Mouse (Mus musculus) intestine, embryonic 16.5 days (tissue): Measurements from ENCODE around the gene Olfr1424. TPM values are rescaled to one million over a fixed set of nuclear protein-coding genes. Genes with fewer than 3 reads are reported as not detected.
"Not testable (repeated sequence)": the region's sequence is repeated elsewhere in the genome, so short reads cannot be mapped to it uniquely, and the experiment has no call there.

ENCODE experiments used
- ATAC-seq: fragments of 200-750 bp; cut with Nextera tagmentation; 2 replicates; pipeline ENCODE4 v1.8.0; 2017; ENCODE audit warnings: moderate TSS enrichment, moderate library complexity
- H3K27ac ChIP-seq: fragments of 300-500 bp; sonication (generic); 2 replicates; pipeline ENCODE4 v1.5.1; 2014; ENCODE audit warnings: mild to moderate bottlenecking, low read length
- H3K27me3 ChIP-seq: fragments of 300-500 bp; sonication (generic); replicated peaks from 2 replicates; pipeline ENCODE4 v1.6.1; 2014; ENCODE audit warnings: low read length, control low read depth, mixed read lengths; ENCODE audit not compliant: control insufficient read depth, insufficient read depth
- H3K36me3 ChIP-seq: fragments of 300-500 bp; sonication (generic); 2 replicates; pipeline ENCODE4 v1.6.1; 2014; ENCODE audit warnings: low read length, control low read depth; ENCODE audit not compliant: control insufficient read depth, insufficient read depth
- H3K4me1 ChIP-seq: fragments of 300-500 bp; sonication (generic); 2 replicates; pipeline ENCODE4 v1.6.1; 2014; ENCODE audit warnings: low read length, control low read depth, mixed read lengths; ENCODE audit not compliant: control insufficient read depth, insufficient read depth
- H3K4me2 ChIP-seq: fragments of 300-500 bp; sonication (generic); 2 replicates; pipeline ENCODE4 v1.6.1; 2014; ENCODE audit warnings: low read depth, low read length, control low read depth
- H3K4me3 ChIP-seq: fragments of 300-500 bp; sonication (generic); 2 replicates; pipeline ENCODE4 v1.5.1; 2014; ENCODE audit warnings: mild to moderate bottlenecking, low read length
- H3K9ac ChIP-seq: fragments of 300-500 bp; sonication (generic); 2 replicates; pipeline ENCODE4 v1.6.1; 2014; ENCODE audit warnings: low read depth, low read length
- H3K9me3 ChIP-seq: fragments of 300-500 bp; sonication (generic); 2 replicates; pipeline ENCODE4 v1.6.1; 2016; ENCODE audit warnings: low read length, control low read depth; ENCODE audit not compliant: control insufficient read depth
- WGBS: fragments of 180-500 bp; shearing (Covaris S2); extraction: QIAGEN DNeasy Blood & Tissue Kit; methylation state at CpG from one replicate; pipeline ENCODE4 v1.1.7; 2014; 5-methylcytosine and 5-hydroxymethylcytosine counted together
- polyA plus RNA-seq: library from polyadenylated mRNA; unstranded; fragments of >200 nt; fragmentation: Nextera tagmentation; extraction: Ambion mirVana; gene quantifications from 2 replicates; pipeline ENCODE4 v1.2.1, GENCODE M21; 2015

Olfr1424 gene
- not detected in 2 replicates for polyA plus RNA-seq

DNA sequence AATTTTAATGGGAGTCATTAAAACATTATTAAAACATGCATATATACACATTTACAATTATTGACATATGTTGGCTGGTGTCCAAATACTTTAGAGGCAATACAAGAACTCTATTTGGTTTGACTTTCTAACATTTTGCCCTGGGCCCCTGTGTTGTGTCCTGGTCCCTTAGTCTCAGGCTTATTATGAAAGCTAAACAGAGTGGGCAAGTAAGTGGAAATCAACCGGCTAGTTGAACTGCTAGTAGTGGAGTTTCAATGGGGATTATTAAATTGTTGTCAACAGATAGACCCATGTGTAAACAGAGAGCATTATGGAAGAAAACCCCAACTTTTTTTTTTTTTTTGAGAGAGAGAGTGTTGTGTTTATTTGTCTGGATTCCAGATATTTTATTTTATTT is at the start of gene Olfr1424:
Gene Olfr1424 (minus strand): TSS at position 101 of the 400 bp plus-strand sequence.
- H3K9me3 ChIP-seq, ATAC-seq, H3K36me3 ChIP-seq, H3K27ac ChIP-seq, H3K4me2 ChIP-seq, H3K9ac ChIP-seq, H3K4me1 ChIP-seq, H3K4me3 ChIP-seq, H3K27me3 ChIP-seq: not testable (repeated sequence)
- 73% methylated on average over 1 of the region's 1 CpGs for WGBS

GRCm38 (mm10) chr19:12104541-12104940 is 42.1 kb upstream of the Olfr1424 start:
- H3K9ac ChIP-seq, result no peak overlapping the region
- no peak overlapping the region for H3K27ac ChIP-seq
- H3K4me3 ChIP-seq, result no peak overlapping the region
- H3K4me1 ChIP-seq, result no peaks in the 10 kb centered on the region
- 58% methylated on average over 1 of the region's 1 CpGs for whole genome bisulfite sequencing
- H3K36me3 ChIP-seq, result no peaks in the 10 kb centered on the region
- H3K4me2 ChIP-seq, result no peak overlapping the region
- no peaks in the 10 kb centered on the region for H3K27me3 ChIP-seq
- no peaks in the 10 kb centered on the region for H3K9me3 ChIP-seq
- ATAC-seq, result no peak

- WGBS, result 88% methylated on average over 2 of the region's 2 CpGs
- Histone ChIP-seq H3K36me3 (no peaks in the 10 kb centered on the region), H3K4me1 (no peaks in the 10 kb centered on the region), H3K4me3 (no peak within 1 kb of the TSS), H3K27ac (no peak within 1 kb of the TSS), H3K9ac (no peak within 1 kb of the TSS), H3K9me3 (no peaks in the 10 kb centered on the region), H3K4me2 (no peak within 1 kb of the TSS), H3K27me3 (no peaks in the 10 kb centered on the region)
- ATAC-seq, result no peak
These were observed 40.8 kb upstream of the Olfr1424 start, which contains the start of gene Olfr1427 for GRCm38 (mm10) chr19:12103234-12103633. Olfr1427 (minus strand) TSS chr19:12103334.

DNA sequence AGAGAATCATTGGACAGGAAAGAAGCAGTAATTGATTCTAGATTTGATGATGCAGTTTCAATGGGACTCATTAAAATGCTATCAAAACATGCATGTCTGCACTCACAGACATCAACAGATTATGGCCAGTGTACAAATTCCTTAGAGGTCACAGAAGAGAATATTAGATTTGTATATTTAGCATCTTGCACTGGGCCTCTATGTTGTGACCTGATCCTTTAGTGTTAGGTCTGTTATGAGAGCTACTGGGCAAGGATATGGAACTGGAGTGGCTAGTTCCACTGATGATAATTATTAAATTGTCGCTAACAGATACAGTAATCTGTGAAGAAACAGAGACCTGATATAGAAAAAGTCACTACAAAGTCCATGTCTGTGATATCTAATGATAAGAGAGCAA is 29.4 kb upstream of the Olfr1424 start, which contains the start of gene Olfr1426:
Gene Olfr1426 (minus strand): TSS at position 101 of the 400 bp plus-strand sequence.
- Histone ChIP-seq H3K27me3 (no peaks in the 10 kb centered on the region), H3K9me3 (no peaks in the 10 kb centered on the region), H3K36me3 (no peaks in the 10 kb centered on the region), H3K9ac (no peak within 1 kb of the TSS), H3K27ac (no peak within 1 kb of the TSS), H3K4me3 (no peak within 1 kb of the TSS), H3K4me1 (no peaks in the 10 kb centered on the region), H3K4me2 (no peak within 1 kb of the TSS)
- WGBS, result 85% methylated on average over 1 of the region's 1 CpGs
- ATAC-seq, result no peak

DNA sequence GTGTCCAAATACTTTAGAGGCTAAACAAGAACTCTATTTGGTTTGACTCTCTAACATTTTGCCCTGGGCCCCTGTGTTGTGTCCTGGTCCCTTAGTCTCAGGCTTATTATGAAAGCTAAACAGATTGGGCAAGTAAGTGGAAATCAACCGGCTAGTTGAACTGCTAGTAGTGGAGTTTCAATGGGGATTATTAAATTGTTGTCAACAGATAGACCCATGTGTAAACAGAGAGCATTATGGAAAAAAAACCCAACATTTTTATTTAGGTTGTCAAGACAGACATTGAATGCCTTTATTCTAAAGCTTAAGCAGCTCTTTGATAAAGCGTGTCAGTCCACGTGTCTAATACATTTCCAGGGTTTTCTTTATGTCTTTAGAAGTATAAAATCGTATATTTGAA is 15.1 kb upstream of the Olfr1424 start, which contains the start of gene Olfr1425:
Gene Olfr1425 (minus strand): TSS at position 101 of the 400 bp plus-strand sequence.
- H3K9ac ChIP-seq, H3K4me2 ChIP-seq, H3K4me1 ChIP-seq, ATAC-seq, H3K27me3 ChIP-seq, H3K27ac ChIP-seq, H3K4me3 ChIP-seq, H3K9me3 ChIP-seq, H3K36me3 ChIP-seq: not testable (repeated sequence)
- WGBS, result 86% methylated on average over 4 of the region's 4 CpGs

DNA sequence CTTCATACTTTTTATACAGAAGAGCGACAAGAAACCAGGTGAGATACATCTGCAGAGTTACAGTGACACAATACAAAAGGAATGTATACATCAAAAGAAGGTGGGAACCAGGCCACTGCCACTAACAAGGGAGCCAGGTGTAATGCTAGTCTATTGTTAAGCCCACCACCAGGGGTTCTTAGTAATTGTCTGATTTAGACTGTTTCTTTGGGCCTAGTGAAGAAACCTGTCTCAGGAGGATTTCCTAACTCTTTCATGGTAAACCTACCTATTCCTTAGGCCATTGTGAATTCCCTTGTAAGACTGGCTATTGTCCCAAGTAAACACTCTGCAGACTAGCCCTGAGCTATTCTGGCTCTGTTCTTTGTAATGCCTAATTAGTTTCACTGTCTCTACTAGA is 7.1 kb upstream of the Olfr1424 start:
- H3K4me3 ChIP-seq, ATAC-seq, H3K4me2 ChIP-seq, H3K27ac ChIP-seq, H3K36me3 ChIP-seq, H3K4me1 ChIP-seq, H3K9ac ChIP-seq, H3K27me3 ChIP-seq, H3K9me3 ChIP-seq: not testable (repeated sequence)
- 75% methylated on average over 1 of the region's 1 CpGs for WGBS

GRCm38 (mm10) chr19:12067806-12068205 is 5.3 kb upstream of the Olfr1424 start:
- not testable (repeated sequence) for H3K4me1 ChIP-seq, H3K36me3 ChIP-seq, H3K4me3 ChIP-seq, ATAC-seq, H3K9ac ChIP-seq, H3K27me3 ChIP-seq, H3K4me2 ChIP-seq, H3K9me3 ChIP-seq, H3K27ac ChIP-seq
- WGBS, result 61% methylated on average over 1 of the region's 1 CpGs

GRCm38 (mm10) chr19:12043163-12043562 is 19.3 kb downstream of the Olfr1424 start:
- H3K4me1 ChIP-seq, result no peaks in the 10 kb centered on the region
- H3K4me3 ChIP-seq, result no peak overlapping the region
- no peak overlapping the region for H3K27ac ChIP-seq
- H3K9me3 ChIP-seq, result no peaks in the 10 kb centered on the region
- no peaks in the 10 kb centered on the region for H3K36me3 ChIP-seq
- H3K27me3 ChIP-seq, result no peaks in the 10 kb centered on the region
- H3K4me2 ChIP-seq, result no peak overlapping the region
- no peak for ATAC-seq
- no peak overlapping the region for H3K9ac ChIP-seq
- 92% methylated on average over 5 of the region's 5 CpGs for WGBS

- no peak for ATAC-seq
- no peaks in the 10 kb centered on the region for H3K4me1 ChIP-seq
- no peak within 1 kb of the TSS for H3K27ac ChIP-seq
- no peaks in the 10 kb centered on the region for H3K27me3 ChIP-seq
- H3K9ac ChIP-seq, result no peak within 1 kb of the TSS
- H3K9me3 ChIP-seq, result no peaks in the 10 kb centered on the region
- no peaks in the 10 kb centered on the region for H3K36me3 ChIP-seq
- no peak within 1 kb of the TSS for H3K4me2 ChIP-seq
- no peak within 1 kb of the TSS for H3K4me3 ChIP-seq
- 60% methylated on average over 2 of the region's 2 CpGs for WGBS
These were observed 21.3 kb downstream of the Olfr1424 start, which contains the start of gene Olfr1423 for GRCm38 (mm10) chr19:12041217-12041616. Olfr1423 (minus strand) TSS chr19:12041317.

GRCm38 (mm10) chr19:12037727-12038126 is 24.8 kb downstream of the Olfr1424 start:
- Histone ChIP-seq H3K4me3 (no peak overlapping the region), H3K4me2 (no peak overlapping the region), H3K9ac (no peak overlapping the region), H3K36me3 (no peaks in the 10 kb centered on the region), H3K27ac (no peak overlapping the region), H3K27me3 (no peaks in the 10 kb centered on the region), H3K9me3 (no peaks in the 10 kb centered on the region), H3K4me1 (no peaks in the 10 kb centered on the region)
- ATAC-seq, result no peak
